Mouse (Mus musculus): ENCODE results near the gene Gm973.

- TF ChIP-seq EP300 (IDR thresholded peaks at IDR 0.05) (no peak), CTCF (IDR thresholded peaks at IDR 0.05) (no peak)
Measured at GRCm38 (mm10) chr1:59578770-59579169, 62.7 kb downstream of the Gm973 start.
